Comparison of ENCODE assay signal across 9 mouse cellular contexts in genomic region chr11:70870407-70870806, GRCm38 (mm10). TPM values are rescaled to one million over a fixed set of nuclear protein-coding genes. Genes with fewer than 3 reads are reported as not detected.
DNase-seq lines count a peak whose midpoint lies in the region; ATAC-seq and TF ChIP-seq lines count a peak whose summit lies in the region.
"Had no signal": no experiment of that assay in that cellular context is flagged by ENCODE, and none has a peak within 500 bp of the region (broad histone marks: within the 10 kb centered on the region; RNA-seq: fewer than 3 reads in every experiment).

No protein-coding gene starts in this region.

- H3K9me3 ChIP-seq in kidney, embryonic 14.5 days (ENCODE audit: control insufficient read depth, low read length), result no peaks in the 10 kb centered on the region
- no peaks in the 10 kb centered on the region for H3K9me3 ChIP-seq in heart, embryonic 15.5 days (replicated peaks)
- no peaks in the 10 kb centered on the region for H3K9me3 ChIP-seq in intestine, embryonic 15.5 days

- no peaks in the 10 kb centered on the region; the same call in 1 of the 2 replicates for H3K36me3 ChIP-seq in kidney, adult 2 months (ENCODE audit: control insufficient read depth, insufficient read depth, low read length)
- H3K36me3 ChIP-seq in kidney, embryonic 14.5 days (ENCODE audit: control insufficient read depth, insufficient read depth, low read length), result no peaks in the 10 kb centered on the region
- H3K36me3 ChIP-seq in heart, embryonic 15.5 days, result no peaks in the 10 kb centered on the region
- H3K36me3 ChIP-seq in intestine, embryonic 15.5 days, result no peaks in the 10 kb centered on the region

- peaks cover 22% of the 10 kb centered on the region for H3K4me1 ChIP-seq in kidney, adult 2 months (ENCODE audit: control insufficient read depth, insufficient read depth, low read length)
- no peaks in the 10 kb centered on the region for H3K4me1 ChIP-seq in kidney, embryonic 14.5 days (ENCODE audit: control insufficient read depth, insufficient read depth, low read length)
- H3K4me1 ChIP-seq in heart, embryonic 15.5 days (replicated peaks), result peaks cover 20% of the 10 kb centered on the region
- peaks cover 6% of the 10 kb centered on the region for H3K4me1 ChIP-seq in intestine, embryonic 15.5 days (replicated peaks)

- 60% methylated on average over 1 of the region's 1 CpGs for WGBS in kidney, adult 2 months
- WGBS in kidney, embryonic 14.5 days, result 93% methylated on average over 1 of the region's 1 CpGs
- WGBS in heart, embryonic 15.5 days, result 73% methylated on average over 1 of the region's 1 CpGs
- WGBS in intestine, embryonic 15.5 days, result 94% methylated on average over 1 of the region's 1 CpGs

- no peaks in the 10 kb centered on the region for H3K27me3 ChIP-seq in kidney, adult 2 months (replicated peaks; ENCODE audit: control insufficient read depth, insufficient read depth, low read length)
- no peaks in the 10 kb centered on the region for H3K27me3 ChIP-seq in kidney, embryonic 14.5 days (ENCODE audit: control insufficient read depth, insufficient read depth, low read length)
- no peaks in the 10 kb centered on the region for H3K27me3 ChIP-seq in heart, embryonic 15.5 days
- no peaks in the 10 kb centered on the region for H3K27me3 ChIP-seq in intestine, embryonic 15.5 days (replicated peaks)

- TF ChIP-seq CTCF in kidney, adult 2 months (conservative IDR thresholded peaks at IDR 0.05; ENCODE audit: insufficient read depth, insufficient read length, low read depth, low read length), result no peak

- no peak for ATAC-seq in kidney, embryonic 14.5 days (ENCODE audit: low FRiP score, low TSS enrichment)
- peak; percentile 67; the same call in 1 of the 2 replicates for ATAC-seq in heart, embryonic 15.5 days (replicated peaks; ENCODE audit: insufficient number of reproducible peaks, insufficient read depth, low FRiP score, low read depth)
- ATAC-seq in intestine, embryonic 15.5 days, result no peak
- no peak for ATAC-seq in activated CD4-positive, CD25-positive, alpha-beta regulatory T cell, adult 4 months

- H3K4me3 ChIP-seq in kidney, adult 2 months (ENCODE audit: insufficient read depth, low read depth, low read length), result no peak overlapping the region
- no peak overlapping the region for H3K4me3 ChIP-seq in kidney, embryonic 14.5 days (ENCODE audit: low read length)
- H3K4me3 ChIP-seq in heart, embryonic 15.5 days, result no peak overlapping the region
- no peak overlapping the region for H3K4me3 ChIP-seq in intestine, embryonic 15.5 days (replicated peaks)
- H3K4me3 ChIP-seq: erythroblast, embryonic 14.5 days had no signal

- no peak overlapping the region for H3K27ac ChIP-seq in kidney, adult 2 months (ENCODE audit: insufficient read depth, low read depth, low read length)
- no peak overlapping the region for H3K27ac ChIP-seq in kidney, embryonic 14.5 days (ENCODE audit: low read depth, low read length)
- H3K27ac ChIP-seq in heart, embryonic 15.5 days, result no peak overlapping the region
- no peak overlapping the region for H3K27ac ChIP-seq in intestine, embryonic 15.5 days

- H3K4me2 ChIP-seq in kidney, embryonic 14.5 days (replicated peaks; ENCODE audit: low read depth, low read length), result no peak overlapping the region
- H3K4me2 ChIP-seq in heart, embryonic 15.5 days, result no peak overlapping the region
- no peak overlapping the region for H3K4me2 ChIP-seq in intestine, embryonic 15.5 days (replicated peaks)

- H3K9ac ChIP-seq in kidney, embryonic 14.5 days (ENCODE audit: low read depth, low read length), result no peak overlapping the region
- no peak overlapping the region for H3K9ac ChIP-seq in heart, embryonic 15.5 days
- no peak overlapping the region for H3K9ac ChIP-seq in intestine, embryonic 15.5 days

- DNase-seq in kidney, adult 2 months, result peak; percentile 94
- peak; percentile 76 for DNase-seq in cerebellum, adult 9-11 months
- peak; percentile 53 for DNase-seq in left cerebral cortex, adult 11 months (ENCODE audit: low spot score)
- DNase-seq in right cerebral cortex, postnatal 10 days (ENCODE audit: low spot score in 2 of 2), result peak; percentile 78 to 84

- TF ChIP-seq POLR2A in kidney, adult 2 months (IDR thresholded peaks at IDR 0.05; ENCODE audit: low read depth, low read length), result no peak

RNA-seq across cellular contexts. Expression of gene Rabep1, which starts 25.8 kb away (rescaled TPM):
- 3.7 and 4.7 TPM in 2 replicates for polyA plus RNA-seq in kidney, adult 2 months (2012; rRNA removed)
- 22.6 and 36.9 TPM in 2 replicates for polyA plus RNA-seq in kidney, embryonic 14.5 days (2014; fragmentation: Nextera tagmentation; extraction: Ambion mirVana)
- 26.4 and 29.1 TPM in 2 replicates for polyA plus RNA-seq in heart, embryonic 15.5 days (2015; fragmentation: Nextera tagmentation; extraction: Ambion mirVana)
- polyA plus RNA-seq in intestine, embryonic 15.5 days (2015; fragmentation: Nextera tagmentation; extraction: Ambion mirVana), result 51.4 and 53.9 TPM in 2 replicates
- polyA plus RNA-seq in activated CD4-positive, CD25-positive, alpha-beta regulatory T cell, adult 4 months (2017; shearing (Covaris generic)), result 10 to 100 TPM in 1 of 2 experiments, 1 to 10 TPM in 1; 9.4 to 10.8 TPM

RNA-seq across cellular contexts. Expression of gene Scimp, which starts 58.0 kb away (rescaled TPM):
- polyA plus RNA-seq in kidney, adult 2 months (2012; rRNA removed), result 1.7 and 2.4 TPM in 2 replicates
- polyA plus RNA-seq in kidney, embryonic 14.5 days (2014; fragmentation: Nextera tagmentation; extraction: Ambion mirVana), result not detected in 2 replicates
- polyA plus RNA-seq in heart, embryonic 15.5 days (2015; fragmentation: Nextera tagmentation; extraction: Ambion mirVana), result 0.45 and 0.60 TPM in 2 replicates
- polyA plus RNA-seq in intestine, embryonic 15.5 days (2015; fragmentation: Nextera tagmentation; extraction: Ambion mirVana), result 0.70 and 0.88 TPM in 2 replicates
- under 1 TPM in 1 of 2 experiments, not detected in 1; 0.64 TPM for polyA plus RNA-seq in activated CD4-positive, CD25-positive, alpha-beta regulatory T cell, adult 4 months (2017; shearing (Covaris generic))
- polyA plus RNA-seq: erythroblast, embryonic 14.5 days had no signal
